Mouse (Mus musculus) right cerebral cortex, adult 2 months (tissue): ENCODE results near the gene Rhag.

ENCODE experiments used
- DNase-seq, 2 experiments: peaks; one replicate each; pipeline ENCODE4 v3.0.0; 2021 to 2022; ENCODE audit warnings: low spot score in 2 of 2

Gene Rhag

GRCm38 (mm10) chr17:40810934-40811333 is at the start of gene Rhag:
Gene Rhag, plus strand, starts transcription at chr17:40811126.
- no peak for DNase-seq

DNA sequence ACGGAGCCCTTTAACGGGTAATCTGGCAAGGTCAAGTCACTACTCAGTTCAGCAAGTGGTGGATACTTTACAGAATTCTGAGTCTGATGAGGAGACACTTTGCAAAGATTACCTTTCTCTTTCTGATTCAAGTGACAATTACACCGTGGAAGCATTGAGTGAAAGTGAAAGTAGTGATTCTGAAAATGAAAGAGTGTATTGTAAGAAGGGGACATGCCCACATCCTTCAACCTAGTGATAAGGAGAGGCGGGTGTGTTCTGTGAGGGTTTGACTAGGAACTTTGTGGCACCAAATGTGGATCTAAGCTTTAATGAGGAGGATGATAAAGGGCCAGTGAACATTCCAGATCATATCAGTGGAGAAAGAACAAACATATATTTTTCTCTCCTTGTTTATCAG is 47.3 kb upstream of the Rhag start:
- DNase-seq = no peak

DNA sequence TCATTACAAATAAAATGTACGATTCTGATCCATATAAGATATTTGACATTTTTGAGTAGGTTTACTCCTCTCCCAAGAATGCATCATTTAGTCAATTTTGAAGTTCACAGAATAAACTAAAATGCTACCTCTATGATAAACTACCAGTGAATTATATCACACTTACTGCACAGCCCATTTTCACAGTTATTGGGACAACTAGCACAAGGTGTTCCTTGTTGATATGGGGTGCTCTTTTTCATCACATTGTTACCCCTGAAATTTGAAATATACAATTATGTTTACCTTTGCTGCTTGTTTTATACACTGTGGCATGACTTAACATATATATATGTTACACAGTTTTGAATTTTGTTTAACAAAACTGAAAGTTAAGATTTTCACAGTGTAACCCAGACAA is 43.8 kb upstream of the Rhag start:
- no peak for DNase-seq

GRCm38 (mm10) chr17:40789877-40790276 is 21.0 kb upstream of the Rhag start:
- no peak for DNase-seq

- DNase-seq = peak; percentile 1
Measured at GRCm38 (mm10) chr17:40793921-40794854, 16.7 kb upstream of the Rhag start.

- DNase-seq = no peak
Measured at GRCm38 (mm10) chr17:40802707-40803340, 8.1 kb upstream of the Rhag start.

DNA sequence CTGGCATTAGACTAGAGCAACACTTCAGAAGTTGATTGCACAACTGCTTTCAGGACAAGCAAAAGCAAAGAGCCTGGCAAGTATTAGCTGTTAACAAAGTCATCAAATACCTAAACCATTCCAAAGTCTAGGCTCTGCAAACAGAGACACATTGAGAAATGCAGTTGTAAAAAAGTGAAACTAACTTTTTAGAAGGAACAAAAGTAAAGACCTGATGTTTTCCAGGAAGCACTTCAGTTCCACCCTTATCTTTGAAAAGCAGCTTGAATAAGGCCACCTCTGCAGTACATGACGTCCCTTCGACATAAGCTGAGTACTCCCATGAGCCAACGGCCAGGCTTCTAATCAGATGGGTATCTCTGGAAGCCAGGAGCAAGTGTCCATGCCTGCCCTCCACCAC is 4.4 kb upstream of the Rhag start:
- DNase-seq = no peak

DNA sequence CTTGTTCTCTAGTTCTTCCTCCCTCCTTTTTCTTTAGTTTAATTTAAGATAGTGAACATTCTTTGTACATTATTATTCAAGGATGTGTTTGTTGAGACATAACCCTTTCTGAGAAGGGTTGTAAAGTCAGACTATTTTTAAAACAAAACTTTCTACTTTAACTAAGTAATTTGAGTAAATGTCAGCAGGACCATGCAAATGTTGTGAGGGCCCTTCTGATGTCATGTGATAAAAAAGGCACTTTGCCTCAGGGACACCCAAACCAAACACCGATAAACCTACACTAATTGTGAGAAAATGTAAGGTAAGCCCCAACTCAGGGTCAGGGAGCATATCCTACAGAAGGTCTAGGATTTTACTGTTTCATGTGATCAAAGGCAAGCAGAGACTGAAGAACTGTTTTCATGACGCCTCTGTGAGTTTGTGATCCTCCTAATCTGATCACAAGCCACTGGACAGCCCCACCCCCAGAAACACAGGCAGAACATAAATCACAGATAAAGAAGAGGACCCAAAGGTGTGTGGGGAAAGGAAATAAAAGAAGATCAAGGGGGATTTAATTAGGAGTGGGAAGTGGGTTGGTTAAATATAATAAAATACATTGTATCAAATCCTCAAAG is 3.9 kb upstream of the Rhag start, which contains the start of gene Crisp2:
Gene Crisp2, minus strand, starts transcription at position 51 of the 620 bp plus-strand sequence.
- no peak for DNase-seq

GRCm38 (mm10) chr17:40808071-40808470 is 2.9 kb upstream of the Rhag start:
- DNase-seq = no peak

GRCm38 (mm10) chr17:40811560-40811959 is 634 bp downstream of the Rhag start:
- no peak for DNase-seq

DNA sequence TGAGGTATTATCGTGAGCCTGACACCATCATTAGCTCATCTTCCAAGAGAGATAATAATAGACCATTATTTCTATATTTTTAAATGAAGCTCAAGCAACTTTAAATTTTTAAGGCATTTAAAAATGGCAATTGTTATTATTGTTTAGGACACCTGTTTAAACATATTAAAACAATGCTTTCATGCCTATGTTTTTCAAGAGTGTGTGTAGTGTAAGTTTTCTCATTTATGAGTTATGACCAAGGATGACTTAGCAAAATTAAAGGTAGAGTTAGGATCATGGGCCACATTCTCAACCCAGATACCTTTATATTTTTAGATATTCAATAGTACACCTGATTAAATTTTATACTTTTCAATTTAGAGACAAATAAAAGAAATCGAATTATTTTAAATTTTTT is 1.3 kb downstream of the Rhag start:
- no peak for DNase-seq

DNA sequence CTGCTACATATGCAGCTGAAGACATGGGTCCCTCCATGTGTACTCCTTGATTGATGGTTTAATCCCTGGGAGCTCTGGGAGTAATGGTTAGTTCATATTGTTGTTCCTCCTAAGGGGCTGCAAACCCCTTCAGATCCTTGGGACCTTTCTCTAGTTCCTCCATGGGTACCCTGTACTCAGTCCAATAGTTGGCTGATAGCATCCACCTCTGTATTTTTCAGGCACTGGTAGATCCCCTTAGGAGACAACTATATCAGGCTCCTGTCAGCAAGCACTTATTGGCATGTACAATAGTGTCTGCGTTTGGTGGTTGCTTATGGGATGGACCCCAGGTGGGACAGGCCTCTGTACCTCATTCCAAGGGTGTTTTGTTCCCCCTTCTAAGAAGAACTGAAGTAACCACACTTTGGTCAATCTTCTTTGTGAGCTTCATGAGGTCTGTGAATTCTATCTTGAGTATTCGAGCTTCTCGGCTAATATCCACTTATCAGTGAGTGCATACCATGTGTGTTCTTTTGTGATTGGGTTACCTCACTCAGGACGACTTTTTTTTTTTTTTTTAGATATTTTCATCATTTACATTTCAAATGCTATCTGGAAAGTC is 6.5 kb downstream of the Rhag start:
- DNase-seq = no peak

GRCm38 (mm10) chr17:40821477-40821876 is 10.6 kb downstream of the Rhag start:
- no peak for DNase-seq

DNA sequence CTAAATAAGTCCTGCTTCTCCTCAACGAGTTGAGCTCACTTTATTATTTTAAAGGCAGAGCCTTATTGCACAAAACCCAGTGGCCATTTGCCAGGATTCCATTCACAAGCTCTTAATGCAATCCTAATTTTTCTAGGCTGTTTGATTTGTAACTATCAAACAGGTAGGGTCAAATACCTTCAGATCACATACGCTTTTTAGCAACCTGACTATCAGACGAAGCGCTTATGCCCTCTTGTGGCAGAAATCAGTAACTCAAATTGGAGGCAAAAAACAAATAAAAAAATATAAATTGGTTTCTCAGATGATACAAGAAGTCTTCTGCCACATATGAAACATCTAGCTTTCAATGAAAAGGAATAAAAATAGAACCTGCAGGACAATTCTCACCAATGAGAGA is 12.9 kb downstream of the Rhag start:
- DNase-seq = peak; percentile 5 to 17

DNA sequence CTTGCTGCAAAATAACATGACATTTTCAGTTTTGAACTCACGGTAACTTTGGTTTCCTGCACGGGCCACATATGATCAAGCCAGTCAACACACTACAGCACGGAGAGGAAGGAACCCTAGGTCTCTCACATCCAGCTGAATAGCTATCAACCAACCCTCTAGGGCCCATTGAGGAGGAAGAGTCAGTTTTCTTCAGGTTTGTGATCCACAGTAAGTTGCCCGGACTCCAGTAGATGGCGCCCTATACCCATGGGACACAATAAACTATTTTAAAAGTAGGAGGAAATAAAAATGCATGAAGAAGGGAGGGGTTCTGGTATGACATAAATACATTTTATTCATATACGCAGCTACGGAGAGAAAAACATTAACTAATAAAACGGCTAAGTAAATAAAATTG is 13.6 kb downstream of the Rhag start:
- no peak for DNase-seq

DNA sequence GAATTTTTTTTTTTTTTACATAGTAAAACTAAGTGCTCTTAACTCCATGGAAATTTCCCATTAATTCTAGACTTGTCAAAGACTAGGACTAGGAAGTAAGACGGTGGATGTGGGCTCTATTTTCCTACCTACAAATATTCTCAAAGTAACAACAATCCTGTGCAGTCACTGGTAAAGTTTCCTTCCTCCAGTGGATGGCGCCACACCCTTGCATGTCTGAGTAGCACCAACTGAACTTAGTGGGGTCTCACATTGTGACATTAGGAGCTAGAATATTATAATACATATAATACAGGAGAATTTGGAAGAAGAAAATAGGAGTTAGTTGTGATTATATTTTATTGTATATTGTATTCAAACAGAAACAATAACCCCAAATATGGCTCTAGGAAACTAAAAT is 20.9 kb downstream of the Rhag start:
- no peak for DNase-seq

DNA sequence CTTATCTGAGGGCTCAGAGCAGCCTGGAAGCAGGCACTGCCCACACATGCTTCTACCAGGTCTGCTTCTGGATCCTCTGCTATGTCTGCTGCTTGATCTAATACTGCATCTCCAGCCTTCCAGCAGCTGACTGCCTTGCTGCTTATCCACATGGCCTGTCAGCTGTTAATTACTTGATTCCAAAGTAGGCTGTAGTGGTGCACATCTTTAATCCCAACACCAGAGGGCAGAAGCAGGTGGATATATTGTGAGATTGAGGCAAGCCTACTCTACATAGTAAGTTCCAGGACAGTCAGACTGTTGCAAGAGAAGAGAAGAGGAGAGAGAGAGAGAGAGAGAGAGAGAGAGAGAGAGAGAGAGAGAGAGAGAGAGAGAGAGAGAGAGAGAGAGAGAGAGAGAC is 26.4 kb downstream of the Rhag start:
- no peak for DNase-seq

DNA sequence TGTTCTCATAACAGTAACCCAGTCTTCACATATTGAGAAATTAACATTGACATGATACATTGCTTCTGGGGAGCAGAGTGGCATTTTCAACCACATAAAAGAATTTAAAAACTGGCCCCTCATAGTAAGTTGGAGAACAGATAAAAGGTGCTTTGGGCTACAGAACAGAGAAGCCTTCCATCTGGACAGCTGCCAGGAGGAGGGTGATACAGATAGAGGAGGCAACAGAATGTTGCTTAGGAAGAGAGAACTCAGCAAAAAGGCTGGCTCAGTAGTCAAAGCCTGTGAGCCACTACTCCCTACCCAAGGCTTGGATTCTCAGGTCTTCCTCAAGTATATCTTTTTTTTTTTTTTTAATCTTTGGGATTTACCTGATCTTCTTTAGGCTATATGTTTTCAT is 44.1 kb downstream of the Rhag start:
- no peak for DNase-seq

GRCm38 (mm10) chr17:40868952-40869747 is 58.2 kb downstream of the Rhag start:
- no peak for DNase-seq

- no peak for DNase-seq
Measured at GRCm38 (mm10) chr17:40872626-40873025, 61.7 kb downstream of the Rhag start.

DNA sequence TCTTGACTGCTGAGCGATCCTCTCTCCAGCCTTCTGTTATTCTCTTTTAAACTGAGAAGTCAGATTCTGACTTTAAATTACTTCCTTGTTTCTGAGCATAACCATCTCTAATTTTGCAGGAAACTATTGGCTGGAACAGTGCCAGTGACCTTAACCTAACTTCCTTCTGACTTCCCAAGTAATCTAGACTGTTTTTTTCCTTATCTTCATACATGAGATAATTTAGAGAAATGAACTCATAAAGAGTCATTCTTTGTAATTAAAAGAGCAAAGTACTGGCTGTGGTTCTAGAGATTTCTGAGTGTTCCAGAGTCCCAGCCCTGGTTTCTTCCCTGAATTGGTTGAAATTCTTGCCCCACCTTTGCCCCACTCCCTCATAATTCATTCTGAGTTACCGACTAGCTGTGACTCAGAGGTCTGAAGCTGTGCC is 62.7 kb downstream of the Rhag start:
- DNase-seq = no peak
